Mouse (Mus musculus): ENCODE results near the gene Myo1f. TPM values are rescaled to one million over a fixed set of nuclear protein-coding genes. Genes with fewer than 3 reads are reported as not detected.
A peak's percentile ranks its signal among the peaks of the same experiment; 100 is the strongest.
"Not testable (repeated sequence)": the region's sequence is repeated elsewhere in the genome, so short reads cannot be mapped to it uniquely, and the experiment has no call there.

The Myo1f gene
- total RNA-seq, 2 experiments from 2014 or later: 1.2 to 1.6 TPM

GRCm38 (mm10) chr17:33563527-33564076 is 8.1 kb downstream of the Myo1f start:
- no peak for DNase-seq (ENCODE audit: low spot score in 2 of 2)

GRCm38 (mm10) chr17:33564599-33564998 is 9.1 kb downstream of the Myo1f start:
- intact Hi-C loops (cut with DNase I): no loop called here

More at GRCm38 (mm10) chr17:33563527-33564076, 8.1 kb downstream of the Myo1f start:
- intact Hi-C loops (cut with DNase I): no loop called here

GRCm38 (mm10) chr17:33566182-33566581 is 10.7 kb downstream of the Myo1f start:
- DNase-seq (ENCODE audit: low spot score in 2 of 2): no peak
- intact Hi-C loops (cut with DNase I): no loop called here

More at GRCm38 (mm10) chr17:33564599-33564998, 9.1 kb downstream of the Myo1f start:
- no peak for DNase-seq (ENCODE audit: low spot score in 2 of 2)

GRCm38 (mm10) chr17:33584061-33584460 is 28.6 kb downstream of the Myo1f start:
- no peak for DNase-seq (ENCODE audit: low spot score in 2 of 2)
- intact Hi-C loops (cut with DNase I): no loop called here

GRCm38 (mm10) chr17:33586011-33586410 is 30.5 kb downstream of the Myo1f start:
- intact Hi-C loops (cut with DNase I): no loop called here
- no peak for DNase-seq (ENCODE audit: low spot score in 2 of 2)

GRCm38 (mm10) chr17:33597271-33597670 is 41.8 kb downstream of the Myo1f start:
- no peak for DNase-seq (ENCODE audit: low spot score in 2 of 2)
- intact Hi-C loops (cut with DNase I): no loop called here

GRCm38 (mm10) chr17:33598506-33598905 is 43.0 kb downstream of the Myo1f start:
- intact Hi-C loops (cut with DNase I): no loop called here
- no peak for DNase-seq (ENCODE audit: low spot score in 2 of 2)

- intact Hi-C loops (cut with DNase I): no loop called here
- no peak for DNase-seq (ENCODE audit: low spot score in 2 of 2)
Measured at GRCm38 (mm10) chr17:33599836-33600475, 44.4 kb downstream of the Myo1f start.

GRCm38 (mm10) chr17:33600831-33601230 is 45.3 kb downstream of the Myo1f start:
- no peak for DNase-seq (ENCODE audit: low spot score in 2 of 2)
- intact Hi-C loops (cut with DNase I): no loop called here

GRCm38 (mm10) chr17:33601947-33602346 is 46.4 kb downstream of the Myo1f start:
- DNase-seq (ENCODE audit: low spot score in 2 of 2): no peak
- intact Hi-C loops (cut with DNase I): no loop called here

GRCm38 (mm10) chr17:33607273-33607672 is 51.8 kb downstream of the Myo1f start:
- DNase-seq (ENCODE audit: low spot score in 2 of 2): no peak
- intact Hi-C loops (cut with DNase I): no loop called here

- intact Hi-C loops (cut with DNase I): no loop called here
- no peak for DNase-seq (ENCODE audit: low spot score in 2 of 2)
Measured at GRCm38 (mm10) chr17:33610548-33610947, 55.0 kb downstream of the Myo1f start.

- intact Hi-C loops (cut with DNase I); DNase-seq (ENCODE audit: low spot score in 2 of 2): not testable (repeated sequence)
Measured at GRCm38 (mm10) chr17:33613726-33614125, 58.2 kb downstream of the Myo1f start.

- no peak for DNase-seq (ENCODE audit: low spot score in 2 of 2)
- intact Hi-C loops (cut with DNase I): no loop called here
Measured at GRCm38 (mm10) chr17:33627281-33627680, 71.8 kb downstream of the Myo1f start.

- DNase-seq (ENCODE audit: low spot score in 2 of 2): peak; percentile 90 to 91
- intact Hi-C loops (cut with DNase I): no loop called here
Measured at GRCm38 (mm10) chr17:33628621-33629486, 73.3 kb downstream of the Myo1f start, which contains the start of gene Zfp414. Gene Zfp414 (plus strand): TSS chr17:33629090.

- no peak for DNase-seq (ENCODE audit: low spot score in 2 of 2)
- intact Hi-C loops (cut with DNase I): no loop called here
Measured at GRCm38 (mm10) chr17:33629487-33630125, 74.1 kb downstream of the Myo1f start.

GRCm38 (mm10) chr17:33630171-33630895 is 74.8 kb downstream of the Myo1f start:
- no peak for DNase-seq (ENCODE audit: low spot score in 2 of 2)
- intact Hi-C loops (cut with DNase I): no loop called here

- no peak for DNase-seq (ENCODE audit: low spot score in 2 of 2)
- intact Hi-C loops (cut with DNase I): no loop called here
Measured at GRCm38 (mm10) chr17:33631236-33631635, 75.7 kb downstream of the Myo1f start.

GRCm38 (mm10) chr17:33631796-33632195 is 76.3 kb downstream of the Myo1f start:
- intact Hi-C loops (cut with DNase I): no loop called here
- no peak for DNase-seq (ENCODE audit: low spot score in 2 of 2)

Measured in left cerebral cortex, postnatal 14 days (tissue).